Mouse (Mus musculus) midbrain, embryonic 11.5 days (tissue): ENCODE measurements around the gene Slc25a27. TPM values are rescaled to one million over a fixed set of nuclear protein-coding genes. Genes with fewer than 3 reads are reported as not detected.

Source experiments
- ATAC-seq: fragments of 200-750 bp; cut with Nextera tagmentation; 2 replicates; pipeline ENCODE4 v1.8.0; 2017; ENCODE audit warnings: moderate TSS enrichment, moderate library complexity; ENCODE audit not compliant: low FRiP score
- DNase-seq: peaks from one replicate; pipeline ENCODE4 v3.0.0; 2015; ENCODE audit warnings: low spot score; ENCODE audit errors: missing footprints
- H3K27ac ChIP-seq: fragments of 300-500 bp; sonication (generic); 2 replicates; pipeline ENCODE4 v1.5.1; 2014; ENCODE audit warnings: low read depth, low read length
- H3K27me3 ChIP-seq: fragments of 300-500 bp; sonication (generic); 2 replicates; pipeline ENCODE4 v1.6.1; 2014; ENCODE audit warnings: mild to moderate bottlenecking, low read length, moderate library complexity, mixed read lengths; ENCODE audit not compliant: control insufficient read depth, insufficient read depth
- H3K36me3 ChIP-seq: fragments of 300-500 bp; sonication (generic); 2 replicates; pipeline ENCODE4 v1.6.1; 2014; ENCODE audit warnings: mild to moderate bottlenecking, low read length, moderate library complexity, mixed read lengths; ENCODE audit not compliant: control insufficient read depth, insufficient read depth
- H3K4me1 ChIP-seq: fragments of 300-500 bp; sonication (generic); 2 replicates; pipeline ENCODE4 v1.6.1; 2014; ENCODE audit warnings: low read length; ENCODE audit not compliant: control insufficient read depth, insufficient read depth
- H3K4me2 ChIP-seq: fragments of 300-500 bp; sonication (generic); 2 replicates; pipeline ENCODE4 v1.6.1; 2014; ENCODE audit warnings: mild to moderate bottlenecking, moderate library complexity
- H3K4me3 ChIP-seq: fragments of 300-500 bp; sonication (generic); 2 replicates; pipeline ENCODE4 v1.5.1; 2014; ENCODE audit warnings: low read depth, low read length
- H3K9ac ChIP-seq: fragments of 300-500 bp; sonication (generic); 2 replicates; pipeline ENCODE4 v1.6.1; 2014; ENCODE audit warnings: low read length
- H3K9me3 ChIP-seq: fragments of 300-500 bp; sonication (generic); 2 replicates; pipeline ENCODE4 v1.6.1; 2016; ENCODE audit warnings: low read length; ENCODE audit not compliant: control insufficient read depth
- WGBS: fragments of 180-500 bp; shearing (Covaris S2); extraction: QIAGEN DNeasy Blood & Tissue Kit; methylation state at CpG from one replicate; pipeline ENCODE4 v1.1.7; 2014; 5-methylcytosine and 5-hydroxymethylcytosine counted together
- polyA plus RNA-seq: library from polyadenylated mRNA; unstranded; fragments of >200 nt; fragmentation: Nextera tagmentation; extraction: Ambion mirVana; gene quantifications from 2 replicates; pipeline ENCODE4 v1.2.1, GENCODE M21; 2014

Gene Slc25a27
- polyA plus RNA-seq, 1 experiment from 2014 or later = 26.8 TPM

GRCm38 (mm10) chr17:43606704-43607103, 60.3 kb downstream of the Slc25a27 start:
- H3K9me3 ChIP-seq = no peaks in the 10 kb centered on the region
- H3K4me1 ChIP-seq = no peaks in the 10 kb centered on the region
- 0 out of 2 replicates have a peak, but pooled peaks have one; percentile 24 for ATAC-seq
- H3K9ac ChIP-seq = no peak overlapping the region
- H3K36me3 ChIP-seq = no peaks in the 10 kb centered on the region
- H3K4me3 ChIP-seq = no peak overlapping the region
- no peak overlapping the region for H3K4me2 ChIP-seq
- WGBS = 12% methylated on average over 3 of the region's 3 CpGs
- peak; percentile 98 for DNase-seq
- no peak overlapping the region for H3K27ac ChIP-seq
- no peaks in the 10 kb centered on the region for H3K27me3 ChIP-seq

- no peak overlapping the region for H3K4me3 ChIP-seq
- no peaks in the 10 kb centered on the region for H3K27me3 ChIP-seq
- H3K4me1 ChIP-seq = no peaks in the 10 kb centered on the region
- 71% methylated on average over 4 of the region's 4 CpGs for WGBS
- H3K9me3 ChIP-seq = no peaks in the 10 kb centered on the region
- H3K27ac ChIP-seq = no peak overlapping the region
- no peaks in the 10 kb centered on the region for H3K36me3 ChIP-seq
- H3K9ac ChIP-seq = no peak overlapping the region
- no peak overlapping the region for H3K4me2 ChIP-seq
- no peak for DNase-seq
- ATAC-seq = no peak
These were observed 68.3 kb downstream of the Slc25a27 start for GRCm38 (mm10) chr17:43598706-43599105.

GRCm38 (mm10) chr17:43597742-43598141, 69.3 kb downstream of the Slc25a27 start:
- DNase-seq (no peak), ATAC-seq (no peak)
- H3K4me1 ChIP-seq = no peaks in the 10 kb centered on the region
- no peaks in the 10 kb centered on the region for H3K9me3 ChIP-seq
- H3K4me3 ChIP-seq = no peak overlapping the region
- H3K27ac ChIP-seq = no peak overlapping the region
- H3K9ac ChIP-seq = no peak overlapping the region
- 92% methylated on average over 2 of the region's 2 CpGs for WGBS
- H3K4me2 ChIP-seq = no peak overlapping the region
- H3K36me3 ChIP-seq = no peaks in the 10 kb centered on the region
- H3K27me3 ChIP-seq = no peaks in the 10 kb centered on the region

- Histone ChIP-seq H3K27me3 (no peaks in the 10 kb centered on the region), H3K36me3 (no peaks in the 10 kb centered on the region), H3K4me2 (no peak overlapping the region), H3K4me3 (no peak overlapping the region), H3K9me3 (no peaks in the 10 kb centered on the region), H3K4me1 (no peaks in the 10 kb centered on the region), H3K27ac (no peak overlapping the region), H3K9ac (no peak overlapping the region)
- DNase-seq (no peak), ATAC-seq (no peak)
- WGBS = 89% methylated on average over 21 of the region's 21 CpGs
These were observed 74.4 kb downstream of the Slc25a27 start for GRCm38 (mm10) chr17:43592296-43593291.

Other genes with a start within 250 kb of the Slc25a27 start
- gene Mep1a, start 164.4 kb downstream of the Slc25a27 start, polyA plus RNA-seq = 0.14 TPM in 1 of 2 replicates, not detected in the other
- gene Ankrd66, start 123.6 kb downstream of the Slc25a27 start, polyA plus RNA-seq = 0.16 and 0.25 TPM in 2 replicates
- 3.7 and 4.0 TPM in 2 replicates for gene Pla2g7, start 99.1 kb downstream of the Slc25a27 start, polyA plus RNA-seq
- gene Tdrd6, start 36.9 kb downstream of the Slc25a27 start, polyA plus RNA-seq = not detected in 2 replicates
- 31.4 and 37.0 TPM in 2 replicates for gene Cyp39a1, start 211 bp upstream of the Slc25a27 start, polyA plus RNA-seq
- gene Rcan2, start 134.1 kb upstream of the Slc25a27 start, polyA plus RNA-seq = 9.0 and 12.0 TPM in 2 replicates